Mouse (Mus musculus): Measurements from ENCODE around the gene Epb41l4b. TPM values are rescaled to one million over a fixed set of nuclear protein-coding genes. Genes with fewer than 3 reads are reported as not detected.
A peak's percentile ranks its signal among the peaks of the same experiment; 100 is the strongest.

Epb41l4b gene
- total RNA-seq, 2 experiments from 2014 or later: 4.3 to 6.1 TPM

DNA sequence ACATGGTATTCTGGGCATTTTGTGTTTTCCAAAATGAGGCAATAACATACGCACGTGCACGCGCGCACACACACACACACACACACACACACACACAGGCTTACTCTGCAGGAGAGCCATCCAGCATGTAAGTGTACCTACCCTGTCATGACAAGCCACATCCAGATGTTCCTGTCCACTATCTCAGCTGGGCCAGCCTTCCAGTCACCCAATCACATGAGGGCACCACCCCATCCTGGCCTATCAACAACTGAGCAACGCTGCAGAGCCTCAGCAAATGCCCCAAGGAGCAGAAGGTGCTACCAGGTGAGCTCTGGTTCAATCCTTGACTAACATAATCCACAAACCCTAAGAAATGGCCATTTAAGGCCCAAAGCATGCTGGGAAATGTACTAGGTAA lies 27.0 kb downstream of the Epb41l4b start:
- intact Hi-C loops (cut with DNase I): no loop called here
- no peak for DNase-seq

DNA sequence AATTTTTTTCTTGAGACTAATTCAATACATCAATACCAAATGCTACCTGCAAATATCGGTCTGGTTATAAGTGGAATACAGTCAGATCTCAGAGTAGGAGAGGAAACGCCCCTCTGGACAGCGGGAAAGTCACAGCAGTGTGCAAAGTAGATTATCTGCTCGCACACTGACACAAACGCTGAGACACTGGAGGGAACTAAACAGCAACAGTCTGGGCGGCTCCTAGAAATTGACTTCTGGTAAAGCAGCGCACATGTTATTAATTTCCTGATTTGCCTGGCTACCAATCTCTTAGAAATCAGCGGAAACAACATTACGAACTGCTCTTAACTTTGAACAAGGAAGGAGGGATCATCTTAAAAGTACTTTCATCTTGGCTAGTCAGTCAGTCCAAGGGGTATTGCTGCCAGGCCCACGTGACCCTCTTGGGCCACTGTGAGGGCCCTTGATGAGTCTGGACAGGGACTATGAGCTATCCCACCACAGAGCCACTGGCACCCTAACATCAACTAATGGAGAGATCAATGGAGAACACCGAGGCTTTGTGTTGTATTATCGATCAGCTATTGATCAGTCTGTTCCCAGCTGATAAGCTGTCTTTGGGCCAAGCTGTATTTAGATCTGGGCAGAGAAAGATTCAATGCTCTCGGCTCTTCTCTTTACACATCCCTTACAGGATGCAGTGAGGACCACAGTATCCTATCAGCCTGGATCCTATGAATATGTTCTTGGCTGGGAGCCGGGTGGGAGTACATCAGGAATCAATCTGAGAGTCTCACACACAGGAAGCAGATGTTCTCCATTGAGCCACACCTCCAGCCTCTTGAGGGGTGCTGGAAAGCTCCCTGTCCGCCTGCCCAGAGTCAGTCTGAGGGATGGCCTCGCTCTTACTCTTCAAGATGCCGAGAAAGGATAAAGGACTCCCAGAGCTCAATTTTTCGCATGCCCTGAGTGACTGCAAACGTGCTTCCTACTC lies 28.3 kb downstream of the Epb41l4b start:
- peak in 1 of 2 experiments; percentile 14 for DNase-seq

GRCm38 (mm10) chr4:57113472-57114216 lies 29.6 kb downstream of the Epb41l4b start:
- DNase-seq: no peak
- intact Hi-C loops (cut with DNase I): no loop called here

More for the DNA sequence above, 28.3 kb downstream of the Epb41l4b start:
- intact Hi-C loops (cut with DNase I): no loop called here

- DNase-seq: no peak
- intact Hi-C loops (cut with DNase I): no loop called here
Observed at GRCm38 (mm10) chr4:57111992-57112540, 31.2 kb downstream of the Epb41l4b start.

GRCm38 (mm10) chr4:57111411-57111810 lies 31.8 kb downstream of the Epb41l4b start:
- no peak for DNase-seq
- intact Hi-C loops (cut with DNase I): no loop called here

- intact Hi-C loops (cut with DNase I): no loop called here
- DNase-seq: no peak
Observed at GRCm38 (mm10) chr4:57109543-57109942, 33.7 kb downstream of the Epb41l4b start.

- no peak for DNase-seq
- intact Hi-C loops (cut with DNase I): no loop called here
Observed at GRCm38 (mm10) chr4:57105339-57105738, 37.9 kb downstream of the Epb41l4b start.

- no peak for DNase-seq
- intact Hi-C loops (cut with DNase I): no loop called here
Observed at GRCm38 (mm10) chr4:57103830-57104229, 39.4 kb downstream of the Epb41l4b start.

GRCm38 (mm10) chr4:57101095-57101494 lies 42.1 kb downstream of the Epb41l4b start:
- intact Hi-C loops (cut with DNase I): no loop called here

DNA sequence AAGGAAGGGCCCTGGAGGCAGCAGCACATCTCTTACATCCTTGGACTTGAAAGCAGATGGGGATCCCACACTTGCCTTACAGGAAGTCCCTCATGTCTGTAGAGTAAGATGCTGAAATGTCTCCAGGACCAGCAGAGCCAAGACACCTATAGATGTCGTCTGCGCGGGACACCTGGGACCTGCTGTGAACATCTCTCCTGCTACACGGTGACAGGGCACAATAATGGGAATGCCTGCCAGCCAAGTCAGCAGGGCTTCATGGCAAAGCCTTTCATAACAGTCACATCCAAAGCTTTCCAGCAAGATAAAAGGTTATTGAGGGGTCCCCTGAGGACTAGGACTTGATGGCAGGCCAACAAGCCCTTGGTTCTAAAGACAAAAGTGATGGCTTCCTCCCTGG lies 45.8 kb downstream of the Epb41l4b start:
- intact Hi-C loops (cut with DNase I): no loop called here
- DNase-seq: no peak

More at GRCm38 (mm10) chr4:57101095-57101494, 42.1 kb downstream of the Epb41l4b start:
- DNase-seq: no peak

GRCm38 (mm10) chr4:57095569-57095968 lies 47.7 kb downstream of the Epb41l4b start:
- intact Hi-C loops (cut with DNase I): no loop called here
- DNase-seq: no peak

DNA sequence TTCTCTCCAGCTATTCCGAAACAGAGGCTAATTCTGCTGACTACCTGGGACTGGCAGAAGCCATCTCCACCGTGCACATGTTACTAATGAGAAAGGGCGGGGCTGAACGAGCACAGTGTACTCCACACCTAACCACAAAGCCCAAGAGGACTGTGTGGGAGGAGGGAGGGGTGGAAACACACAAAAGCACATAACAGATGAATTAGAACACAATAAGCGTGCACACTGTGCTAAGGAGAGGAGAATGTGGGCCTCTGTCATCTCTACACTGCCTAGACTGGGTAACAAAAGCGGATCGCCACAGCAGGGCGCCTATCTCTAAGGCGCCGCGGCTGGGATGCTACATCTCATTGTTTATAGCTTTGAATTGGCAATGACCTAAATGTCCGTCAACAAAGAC lies 51.9 kb downstream of the Epb41l4b start:
- intact Hi-C loops (cut with DNase I): no loop called here
- no peak for DNase-seq

DNA sequence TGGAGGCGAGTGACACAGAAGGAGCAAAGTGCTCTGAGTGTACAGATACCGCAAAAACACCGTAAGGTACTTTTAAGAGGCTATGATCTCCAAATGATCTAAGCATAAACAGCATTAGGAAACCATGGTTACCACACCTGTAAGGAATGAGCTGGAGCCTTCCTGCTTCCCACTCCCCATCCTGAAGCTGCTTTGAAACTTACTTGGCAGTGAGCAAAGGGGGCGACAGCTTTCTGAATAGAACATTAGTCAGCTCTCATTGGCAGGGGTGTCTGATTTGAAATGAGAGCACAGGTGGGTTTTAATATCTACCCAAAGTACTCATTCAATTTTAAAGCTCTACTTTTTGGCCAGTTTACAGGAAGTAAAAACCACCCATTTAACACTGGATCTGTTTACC lies 54.9 kb downstream of the Epb41l4b start:
- no peak for DNase-seq
- intact Hi-C loops (cut with DNase I): no loop called here

DNA sequence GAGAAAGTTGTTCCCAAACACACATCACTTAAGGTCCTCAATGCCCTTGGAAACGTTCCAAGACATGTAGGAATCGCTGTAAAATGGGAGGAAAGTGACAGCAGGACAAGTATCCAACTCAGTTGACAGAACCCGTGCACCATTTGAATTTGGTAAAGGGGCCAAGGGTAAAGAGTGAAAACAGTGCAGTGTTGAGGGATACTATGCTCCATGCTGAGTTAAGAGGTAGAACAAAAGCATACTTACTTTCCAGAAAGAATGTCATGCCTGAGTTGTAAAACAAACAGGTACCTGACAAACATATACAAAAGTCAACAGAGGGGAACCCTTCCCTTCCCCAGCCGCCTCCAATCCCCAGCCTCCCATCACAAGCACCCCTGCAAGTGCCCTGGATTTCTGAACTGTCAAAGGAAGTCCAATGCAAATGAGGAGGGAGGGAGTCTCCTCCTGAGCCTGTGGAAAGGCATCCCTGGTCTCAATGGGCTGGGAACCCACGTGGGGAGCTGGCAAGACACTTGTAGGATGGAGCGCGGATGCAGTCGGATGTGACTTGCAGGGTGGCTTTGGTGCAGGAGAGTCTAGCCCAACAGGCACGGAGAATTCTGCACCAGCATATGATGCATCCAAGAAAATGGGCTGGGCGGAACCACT lies 57.4 kb downstream of the Epb41l4b start:
- intact Hi-C loops (cut with DNase I): no loop called here
- DNase-seq: no peak

- intact Hi-C loops (cut with DNase I): no loop called here
- DNase-seq: no peak
Observed at GRCm38 (mm10) chr4:57083653-57084052, 59.6 kb downstream of the Epb41l4b start.

DNA sequence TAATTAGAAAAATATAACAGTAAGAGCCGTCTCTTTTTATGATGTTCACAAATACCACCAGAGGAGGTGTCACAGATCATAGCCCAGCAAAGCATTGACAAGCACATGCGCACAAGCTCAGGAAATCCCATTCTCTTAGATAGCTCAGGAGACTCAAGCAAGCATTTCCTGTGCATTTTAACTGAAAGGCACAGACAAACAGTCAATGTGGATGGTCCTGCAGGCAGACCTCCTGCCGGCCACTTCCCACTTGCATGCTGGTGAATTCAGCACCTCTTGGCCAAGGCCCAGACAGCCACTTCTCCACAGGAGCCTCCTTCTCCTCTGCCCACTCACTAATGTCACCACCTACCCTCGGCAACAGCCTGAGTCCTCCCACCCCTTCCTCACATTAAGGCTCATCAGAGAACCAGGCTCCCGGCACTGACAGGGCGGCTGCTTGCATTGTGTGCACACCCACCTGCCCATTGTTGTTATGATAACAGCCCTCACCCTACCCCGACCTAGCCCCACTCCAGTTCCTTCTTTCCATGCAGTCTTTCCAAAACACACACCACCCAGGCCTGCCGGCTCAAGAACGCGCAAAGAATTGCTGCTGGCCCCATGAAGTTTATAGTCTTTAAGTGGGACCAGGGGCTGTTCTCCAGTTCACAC lies 60.3 kb downstream of the Epb41l4b start:
- intact Hi-C loops (cut with DNase I): no loop called here
- DNase-seq: no peak

- DNase-seq: no peak
- intact Hi-C loops (cut with DNase I): no loop called here
Observed at GRCm38 (mm10) chr4:57081463-57081862, 61.8 kb downstream of the Epb41l4b start.

GRCm38 (mm10) chr4:57073843-57074242 lies 69.4 kb downstream of the Epb41l4b start:
- no peak for DNase-seq
- intact Hi-C loops (cut with DNase I): no loop called here

DNA sequence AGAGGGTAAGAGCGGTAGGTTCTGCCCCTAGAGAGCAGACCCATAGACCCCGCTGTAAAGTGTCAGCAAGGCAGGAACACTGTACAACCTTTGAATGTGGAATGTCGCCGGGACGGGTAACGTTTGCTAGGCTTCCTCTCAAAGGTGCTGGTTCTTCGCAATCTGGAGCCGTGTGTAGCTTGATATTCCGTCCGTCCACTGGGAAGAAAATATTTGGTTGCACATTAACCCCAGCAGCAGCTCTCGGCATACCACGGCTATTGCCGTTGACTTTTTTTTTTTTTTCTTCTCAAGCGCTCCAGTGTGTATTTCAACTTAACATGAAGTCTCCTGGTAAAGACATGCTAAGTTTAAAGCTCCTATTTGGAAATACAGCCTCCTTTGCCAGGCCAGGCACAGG lies 70.1 kb downstream of the Epb41l4b start:
- intact Hi-C loops (cut with DNase I): no loop called here
- DNase-seq: no peak

DNA sequence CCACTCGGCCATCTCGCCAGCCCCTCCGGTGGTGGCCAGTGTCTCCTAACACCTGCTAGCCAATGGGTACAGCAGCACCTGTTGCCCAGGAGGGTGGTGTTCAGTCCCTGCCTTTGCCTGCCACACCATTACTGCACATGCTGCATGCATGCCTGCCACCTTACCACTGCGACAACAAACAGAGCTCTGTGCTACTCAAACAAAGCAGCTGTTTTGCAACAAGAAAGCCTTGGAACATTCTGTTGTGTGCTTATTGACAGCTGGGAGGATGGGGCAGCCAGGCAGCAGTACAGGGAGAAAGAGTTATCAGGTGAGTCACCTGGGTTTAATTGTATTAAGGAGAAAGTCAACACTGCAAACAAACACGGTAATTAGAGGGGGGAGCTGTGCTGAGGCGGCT lies 72.6 kb downstream of the Epb41l4b start:
- no peak for DNase-seq
- intact Hi-C loops (cut with DNase I): no loop called here
